Mouse (Mus musculus) left cerebral cortex, adult 2 months (tissue): Measurements from ENCODE around the gene Golga5. TPM values are rescaled to one million over a fixed set of nuclear protein-coding genes. Genes with fewer than 3 reads are reported as not detected.

Experiments used
- DNase-seq, 2 experiments: peaks; one replicate each; pipeline ENCODE4 v3.0.0; 2021 to 2022; ENCODE audit warnings: low spot score in 2 of 2, mixed read lengths in 1 of 2; ENCODE audit errors: extremely low spot score in 1 of 2
- H3K27ac ChIP-seq: fragments of 200-600 bp; 2 replicates; pipeline ENCODE4 v1.8.1; 2022
- H3K4me3 ChIP-seq: fragments of 200-600 bp; 2 replicates; pipeline ENCODE4 v1.8.1; 2022
- CTCF ChIP-seq: fragments of 200-600 bp; IDR thresholded peaks from 2 replicates; pipeline ENCODE4 v1.8.1; 2022; ENCODE audit warnings: antibody characterized with exemption, mild to moderate bottlenecking, moderate library complexity
- intact Hi-C: fragments of 180-260 bp; cut with DNase I; formaldehyde crosslinking; loops from one replicate; pipeline ENCODE4 v1.15.1; 2025
- total RNA-seq, 2 experiments: library from RNA; stranded (reverse); gene quantifications; 2 replicates each; pipeline ENCODE4 v1.2.3; 2021

The Golga5 gene
- total RNA-seq, 2 experiments from 2014 or later = 26.7 to 28.2 TPM

DNA sequence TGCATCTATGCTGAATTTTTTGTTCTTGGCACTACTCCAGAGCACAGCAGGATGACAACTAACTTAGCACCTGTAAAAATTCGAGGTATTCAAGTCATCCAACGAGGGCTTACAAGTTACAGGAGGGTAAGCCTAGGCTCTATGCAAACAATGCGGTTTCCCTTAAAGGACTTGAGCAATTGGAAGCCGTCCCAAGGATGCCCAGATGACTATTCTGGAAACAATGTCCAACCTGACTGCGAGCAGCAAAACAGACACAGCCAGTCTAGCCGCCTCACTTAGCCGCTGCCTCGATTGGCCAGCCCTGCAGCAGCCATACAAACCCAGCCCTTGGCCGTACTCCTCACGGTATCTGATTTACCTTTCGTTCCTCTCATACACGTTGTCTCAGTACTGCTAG, 36.7 kb upstream of the Golga5 start:
- H3K27ac ChIP-seq = no peak overlapping the region
- H3K4me3 ChIP-seq = no peak overlapping the region
- no peak for DNase-seq
- no peak for TF ChIP-seq CTCF
- intact Hi-C loops = no loop called here

GRCm38 (mm10) chr12:102434107-102434506, 34.8 kb upstream of the Golga5 start:
- TF ChIP-seq CTCF = no peak
- no peak overlapping the region for H3K27ac ChIP-seq
- DNase-seq = no peak
- no peak overlapping the region for H3K4me3 ChIP-seq
- intact Hi-C loops = no loop called here

DNA sequence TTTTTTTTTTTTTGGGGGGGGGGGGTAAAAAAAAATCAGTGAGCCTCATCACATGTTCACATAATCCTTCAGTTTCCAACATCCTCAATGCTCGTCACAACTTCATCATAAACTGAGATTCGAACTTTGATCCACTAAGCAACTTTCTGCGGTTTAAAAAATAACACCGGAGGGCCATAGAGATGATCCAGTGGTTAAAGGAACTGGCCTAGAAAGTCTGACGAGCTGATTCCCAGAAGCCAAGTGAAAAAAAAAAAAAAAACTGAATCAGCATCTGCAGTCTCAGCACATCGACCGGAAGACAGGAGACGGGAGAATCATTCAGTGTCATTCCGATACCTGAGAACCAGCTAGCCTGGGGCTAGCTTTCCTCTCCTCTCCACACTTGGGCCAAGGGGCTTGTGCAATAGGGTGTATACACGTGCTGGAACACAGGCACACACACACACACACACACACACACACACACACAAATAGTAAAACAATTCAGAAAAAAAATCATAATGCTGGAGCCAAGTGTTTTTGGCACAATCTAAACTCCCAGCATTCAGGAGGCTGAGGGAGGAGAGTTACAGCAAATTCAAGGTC, 31.9 kb upstream of the Golga5 start:
- no peak for DNase-seq
- peak overlapping the region; percentile 73 for H3K27ac ChIP-seq
- intact Hi-C loops = no loop called here
- H3K4me3 ChIP-seq = peak overlapping the region; percentile 78; the same call in 1 of the 2 replicates
- no peak for TF ChIP-seq CTCF

DNA sequence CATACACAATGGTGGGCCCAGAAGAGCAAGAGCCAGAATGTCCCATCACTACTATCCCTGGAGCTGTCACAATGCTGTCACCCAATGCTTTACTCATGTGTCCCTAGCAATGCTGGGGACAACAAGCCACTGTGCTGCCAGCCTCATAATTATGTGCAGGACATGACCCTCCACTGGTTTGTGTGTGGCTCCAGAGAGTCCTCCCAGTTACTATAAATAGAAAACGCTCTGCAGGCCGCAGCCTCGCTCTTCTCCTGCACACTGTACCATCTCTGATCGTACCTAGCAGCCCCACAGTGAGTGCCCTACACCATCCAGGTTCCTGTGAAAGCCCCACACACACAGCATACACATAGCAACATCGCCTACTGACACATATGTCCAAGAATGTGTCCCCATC, 31.0 kb upstream of the Golga5 start:
- TF ChIP-seq CTCF = no peak
- Histone ChIP-seq H3K27ac (peak overlapping the region; percentile 73), H3K4me3 (peak overlapping the region; percentile 78)
- DNase-seq = no peak
- intact Hi-C loops = no loop called here

GRCm38 (mm10) chr12:102438983-102439631, 29.8 kb upstream of the Golga5 start:
- intact Hi-C loops = no loop called here
- no peak for DNase-seq
- H3K27ac ChIP-seq = peak overlapping the region; percentile 91

DNA sequence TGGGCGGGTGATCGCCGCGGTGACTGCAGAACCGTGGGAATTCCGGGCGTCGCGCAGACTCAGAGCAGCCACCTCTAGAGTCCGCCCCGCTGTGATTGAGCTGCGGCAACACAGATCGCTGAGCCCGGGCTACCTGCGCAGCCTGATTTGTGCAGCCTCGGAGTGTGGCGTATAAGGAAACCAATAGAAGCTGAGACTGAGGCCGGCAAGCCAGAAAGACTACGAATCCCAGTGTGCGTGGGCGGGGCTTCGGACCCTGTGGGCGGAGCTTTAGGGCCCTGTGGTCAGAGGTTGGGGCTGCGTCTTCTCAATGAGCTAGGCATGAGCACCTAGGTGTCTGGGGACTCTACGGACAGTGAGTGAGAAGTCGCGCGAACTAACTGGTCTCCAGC, 29.3 kb upstream of the Golga5 start, which contains the start of gene Lgmn:
Lgmn (minus strand) TSS at position 182 of the 392 bp plus-strand sequence.
- no peak for TF ChIP-seq CTCF
- intact Hi-C loops = no loop called here
- peak; percentile 98 to 99 for DNase-seq
- H3K27ac ChIP-seq = peak within 1 kb of the TSS; percentile 91
- peak within 1 kb of the TSS; percentile 78 for H3K4me3 ChIP-seq

More at GRCm38 (mm10) chr12:102438983-102439631, 29.8 kb upstream of the Golga5 start:
- no peak; the same call in 1 of the 2 replicates for TF ChIP-seq CTCF
- H3K4me3 ChIP-seq = peak overlapping the region; percentile 78

DNA sequence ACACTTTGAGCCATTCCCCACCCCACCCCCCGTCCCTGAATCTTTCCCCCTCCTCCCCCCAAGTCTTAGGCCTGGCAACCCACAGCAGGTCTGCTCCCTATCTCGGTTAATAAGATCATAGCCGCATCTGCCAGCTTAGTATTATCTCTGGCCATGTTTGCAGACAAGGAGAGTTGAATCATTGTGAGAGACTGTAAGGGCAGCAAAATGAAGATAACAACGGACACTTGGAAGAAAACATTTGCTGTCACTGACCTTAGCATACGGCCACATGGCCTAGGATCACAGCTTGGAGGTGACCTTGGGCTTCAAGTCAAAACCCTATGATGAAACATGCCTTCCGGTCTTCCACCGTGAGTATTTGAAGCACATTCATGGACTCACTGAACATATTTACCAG, 28.4 kb upstream of the Golga5 start:
- DNase-seq = no peak
- no peak for TF ChIP-seq CTCF
- intact Hi-C loops = no loop called here
- Histone ChIP-seq H3K4me3 (no peak overlapping the region), H3K27ac (no peak overlapping the region)

DNA sequence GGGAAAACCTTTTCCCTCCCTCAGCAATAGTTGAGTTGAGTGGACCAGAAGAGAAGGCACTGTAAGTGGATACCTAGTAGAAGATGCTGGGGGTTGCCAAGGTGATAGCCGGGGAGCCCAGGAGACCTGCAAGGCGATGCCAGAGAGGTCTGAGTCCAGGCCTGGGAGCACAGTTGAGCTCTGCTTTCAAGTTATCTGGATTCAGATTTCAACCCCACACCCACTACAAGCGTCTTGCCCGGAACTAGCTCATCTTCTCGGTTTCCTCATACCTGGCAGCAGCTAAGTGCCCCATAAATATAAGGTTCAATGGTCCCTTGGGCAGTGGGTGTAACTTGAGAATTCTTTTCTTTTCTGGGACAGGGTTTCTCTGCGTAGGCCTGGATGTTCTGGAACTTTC, 27.8 kb upstream of the Golga5 start:
- Histone ChIP-seq H3K4me3 (no peak overlapping the region), H3K27ac (no peak overlapping the region)
- intact Hi-C loops = no loop called here
- no peak for DNase-seq
- TF ChIP-seq CTCF = no peak

DNA sequence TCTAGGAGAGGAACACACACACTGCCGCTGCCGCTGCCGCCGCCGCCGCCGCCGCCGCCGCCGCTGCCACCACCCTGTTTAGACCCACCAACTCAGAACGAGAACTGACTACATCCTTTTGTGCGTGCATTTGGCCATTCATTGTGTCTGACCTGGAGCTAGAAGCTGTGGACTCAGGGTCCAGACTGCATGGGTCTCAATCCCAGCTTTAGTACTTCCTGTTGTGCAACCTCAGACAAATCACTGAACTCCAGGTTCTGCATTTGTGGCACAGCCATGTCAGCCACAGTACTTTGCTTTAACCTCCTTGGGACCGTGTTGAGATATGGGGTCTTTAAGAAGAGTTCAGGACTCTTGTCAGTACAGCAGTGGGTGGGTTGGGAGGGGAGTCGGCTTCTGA, 26.3 kb upstream of the Golga5 start:
- intact Hi-C loops = no loop called here
- no peak for TF ChIP-seq CTCF
- no peak for DNase-seq
- Histone ChIP-seq H3K4me3 (no peak overlapping the region), H3K27ac (peak overlapping the region; percentile 34; the same call in 1 of the 2 replicates)

DNA sequence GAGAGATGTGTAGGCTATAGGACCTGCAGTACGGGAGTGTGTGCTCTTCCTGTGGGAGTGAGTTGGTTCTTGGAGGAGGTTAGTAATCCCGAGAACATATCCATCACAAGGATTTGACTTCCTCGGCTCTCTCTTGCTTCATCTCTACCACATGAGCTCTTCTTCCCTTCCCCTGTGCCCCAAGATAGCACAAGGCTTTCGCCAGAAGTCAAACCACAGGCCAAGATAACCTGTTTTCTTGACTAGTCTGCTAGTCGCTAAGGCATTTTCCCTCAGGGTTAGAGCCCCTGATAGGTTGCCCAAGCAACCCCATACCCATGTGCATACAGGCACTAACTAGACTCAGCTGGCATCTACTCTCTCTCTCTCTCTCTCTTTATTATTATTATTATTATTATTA, 25.3 kb upstream of the Golga5 start:
- Histone ChIP-seq H3K27ac (no peak overlapping the region; the same call in 1 of the 2 replicates), H3K4me3 (no peak overlapping the region)
- no peak for TF ChIP-seq CTCF
- DNase-seq = no peak
- intact Hi-C loops = no loop called here

DNA sequence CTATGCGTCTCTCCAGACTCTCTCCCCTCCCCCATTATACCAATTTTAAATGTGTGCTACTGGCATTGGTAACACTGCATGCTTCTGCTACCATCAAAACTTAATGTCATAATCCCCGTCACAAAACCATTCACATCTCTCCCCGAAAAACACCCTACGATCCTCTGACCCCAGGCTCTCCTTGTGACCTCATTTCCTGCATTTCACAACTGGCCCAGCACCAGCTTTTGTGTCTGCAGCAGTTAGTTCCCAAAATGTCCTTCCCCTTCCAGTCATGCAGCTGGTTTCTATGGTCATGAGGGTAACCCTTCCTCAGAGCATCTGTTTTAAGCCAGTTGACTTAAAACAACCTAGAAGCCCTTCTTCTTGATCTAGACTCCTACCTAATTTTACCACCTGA, 23.5 kb upstream of the Golga5 start:
- DNase-seq = no peak
- TF ChIP-seq CTCF = no peak
- Histone ChIP-seq H3K27ac (no peak overlapping the region), H3K4me3 (no peak overlapping the region)
- intact Hi-C loops = no loop called here

DNA sequence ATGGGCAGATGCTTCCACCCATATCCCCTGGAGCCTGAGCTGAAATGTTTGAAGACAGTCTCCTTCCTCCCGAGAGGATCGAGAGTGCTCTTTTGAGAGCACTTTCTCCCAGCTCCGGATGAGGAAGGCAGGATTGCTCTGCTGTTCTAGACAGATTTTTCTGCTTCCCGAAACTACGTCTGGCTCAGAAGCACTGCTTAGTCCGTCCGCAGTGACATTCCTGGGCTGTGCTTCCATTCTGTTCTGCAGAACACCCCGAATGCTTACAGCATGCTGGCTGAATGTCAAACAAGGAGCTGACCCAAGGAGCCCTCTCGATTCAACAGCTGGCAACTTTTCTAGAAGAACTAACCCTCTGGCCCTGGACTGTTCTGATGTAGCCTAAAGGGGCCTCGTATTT, 18.5 kb upstream of the Golga5 start:
- TF ChIP-seq CTCF = no peak
- Histone ChIP-seq H3K4me3 (no peak overlapping the region), H3K27ac (peak overlapping the region; percentile 34; the same call in 1 of the 2 replicates)
- intact Hi-C loops = no loop called here
- no peak for DNase-seq
